Mouse (Mus musculus): ENCODE data around the gene Psmc1.

DNA sequence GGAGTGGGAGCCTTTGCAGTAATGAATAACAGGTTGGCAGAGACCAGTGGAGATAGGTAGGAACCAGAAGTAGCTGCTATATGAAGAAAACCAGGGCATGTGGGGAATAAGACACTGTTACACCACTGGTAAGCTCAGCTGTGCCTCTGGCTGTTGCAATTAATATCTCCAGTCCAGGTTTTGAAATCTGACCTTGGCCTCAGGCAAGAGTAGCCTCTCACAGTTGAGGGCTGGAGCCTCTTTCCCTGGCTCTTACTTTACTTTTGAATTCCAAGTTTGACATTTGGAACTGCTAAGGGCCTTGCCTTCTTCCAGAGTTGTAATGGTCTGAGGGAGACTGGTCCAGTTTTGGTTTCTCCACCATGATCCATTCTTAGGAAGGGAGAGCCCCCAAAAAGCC, 48.1 kb upstream of the Psmc1 start:
- TF ChIP-seq CTCF (IDR thresholded peaks at IDR 0.05; ENCODE audit: extremely low read depth, insufficient read depth, low read length) = no peak
- TF ChIP-seq POLR2A (IDR thresholded peaks at IDR 0.05; ENCODE audit: extremely low read depth, insufficient read depth, low read length) = no peak
